Mouse (Mus musculus): ENCODE measurements around the gene Gm4894. TPM values are rescaled to one million over a fixed set of nuclear protein-coding genes. Genes with fewer than 3 reads are reported as not detected.

Gene Gm4894
- polyA plus RNA-seq (2015; fragmentation: Nextera tagmentation; extraction: Ambion mirVana), result not detected in 2 replicates

GRCm38 (mm10) chr9:49250231-49250630 is at the start of gene Gm4894:
TSS of gene Gm4894 (plus strand) at chr9:49250531.
- no peak within 1 kb of the TSS for H3K9ac ChIP-seq
- H3K36me3 ChIP-seq, result no peaks in the 10 kb centered on the region
- H3K27me3 ChIP-seq, result no peaks in the 10 kb centered on the region
- H3K9me3 ChIP-seq, result no peaks in the 10 kb centered on the region
- no peak within 1 kb of the TSS for H3K27ac ChIP-seq
- 0 out of 2 replicates have a peak, but pooled peaks cover 2% of the 10 kb centered on the region for H3K4me1 ChIP-seq
- H3K4me2 ChIP-seq, result no peak within 1 kb of the TSS
- 66% methylated on average over 6 of the region's 6 CpGs for WGBS
- H3K4me3 ChIP-seq, result no peak within 1 kb of the TSS
- ATAC-seq (ENCODE audit: insufficient number of reproducible peaks, low FRiP score, low TSS enrichment, low read depth), result no peak

GRCm38 (mm10) chr9:49206331-49206730 is 44.0 kb upstream of the Gm4894 start:
- Histone ChIP-seq H3K4me3 (no peak overlapping the region), H3K36me3 (no peaks in the 10 kb centered on the region), H3K27ac (no peak overlapping the region), H3K4me1 (peaks cover 3% of the 10 kb centered on the region; the same call in 1 of the 2 replicates), H3K9ac (no peak overlapping the region), H3K9me3 (no peaks in the 10 kb centered on the region), H3K27me3 (0 out of 2 replicates have a peak, but pooled peaks cover 4% of the 10 kb centered on the region), H3K4me2 (peak overlapping the region; percentile 25)
- WGBS, result 15% methylated on average over 15 of the region's 15 CpGs
- no peak for ATAC-seq (ENCODE audit: insufficient number of reproducible peaks, low FRiP score, low TSS enrichment, low read depth)

GRCm38 (mm10) chr9:49211493-49211892 is 38.8 kb upstream of the Gm4894 start:
- no peak overlapping the region for H3K27ac ChIP-seq
- no peak overlapping the region for H3K9ac ChIP-seq
- H3K4me1 ChIP-seq, result peaks cover 3% of the 10 kb centered on the region; the same call in 1 of the 2 replicates
- H3K9me3 ChIP-seq, result no peaks in the 10 kb centered on the region
- no peak overlapping the region for H3K4me3 ChIP-seq
- H3K27me3 ChIP-seq, result 0 out of 2 replicates have a peak, but pooled peaks cover 4% of the 10 kb centered on the region
- no peak overlapping the region for H3K4me2 ChIP-seq
- ATAC-seq (ENCODE audit: insufficient number of reproducible peaks, low FRiP score, low TSS enrichment, low read depth), result no peak
- 46% methylated on average over 1 of the region's 1 CpGs for WGBS
- H3K36me3 ChIP-seq, result no peaks in the 10 kb centered on the region

- no peak for ATAC-seq (ENCODE audit: insufficient number of reproducible peaks, low FRiP score, low TSS enrichment, low read depth)
- no peak overlapping the region for H3K9ac ChIP-seq
- WGBS, result 29% methylated on average over 2 of the region's 2 CpGs
- no peaks in the 10 kb centered on the region for H3K9me3 ChIP-seq
- H3K27me3 ChIP-seq, result no peaks in the 10 kb centered on the region
- no peak overlapping the region for H3K4me2 ChIP-seq
- no peaks in the 10 kb centered on the region; the same call in 1 of the 2 replicates for H3K4me1 ChIP-seq
- no peak overlapping the region for H3K4me3 ChIP-seq
- H3K27ac ChIP-seq, result no peak overlapping the region
- H3K36me3 ChIP-seq, result no peaks in the 10 kb centered on the region
These were observed 35.6 kb upstream of the Gm4894 start for GRCm38 (mm10) chr9:49214734-49215133.

GRCm38 (mm10) chr9:49217626-49218607 is 32.4 kb upstream of the Gm4894 start:
- Histone ChIP-seq H3K27me3 (no peaks in the 10 kb centered on the region), H3K9ac (no peak overlapping the region), H3K9me3 (no peaks in the 10 kb centered on the region), H3K4me3 (no peak overlapping the region), H3K4me1 (peaks cover 2% of the 10 kb centered on the region; the same call in 1 of the 2 replicates), H3K36me3 (no peaks in the 10 kb centered on the region), H3K4me2 (no peak overlapping the region), H3K27ac (no peak overlapping the region)
- 55% methylated on average over 20 of the region's 20 CpGs for WGBS
- ATAC-seq (ENCODE audit: insufficient number of reproducible peaks, low FRiP score, low TSS enrichment, low read depth), result no peak

- Histone ChIP-seq H3K4me2 (no peak overlapping the region), H3K27ac (no peak overlapping the region), H3K9me3 (no peaks in the 10 kb centered on the region), H3K9ac (no peak overlapping the region), H3K4me3 (no peak overlapping the region), H3K36me3 (no peaks in the 10 kb centered on the region), H3K4me1 (0 out of 2 replicates have a peak, but pooled peaks cover 2% of the 10 kb centered on the region), H3K27me3 (no peaks in the 10 kb centered on the region)
- no peak for ATAC-seq (ENCODE audit: insufficient number of reproducible peaks, low FRiP score, low TSS enrichment, low read depth)
- 24% methylated on average over 10 of the region's 10 CpGs for WGBS
These were observed 25.8 kb upstream of the Gm4894 start for GRCm38 (mm10) chr9:49224488-49224887.

GRCm38 (mm10) chr9:49227442-49227841 is 22.9 kb upstream of the Gm4894 start:
- no peak overlapping the region for H3K9ac ChIP-seq
- no peaks in the 10 kb centered on the region for H3K36me3 ChIP-seq
- no peak overlapping the region for H3K4me2 ChIP-seq
- 64% methylated on average over 9 of the region's 9 CpGs for WGBS
- ATAC-seq (ENCODE audit: insufficient number of reproducible peaks, low FRiP score, low TSS enrichment, low read depth), result no peak
- H3K4me1 ChIP-seq, result no peaks in the 10 kb centered on the region
- H3K27me3 ChIP-seq, result no peaks in the 10 kb centered on the region
- no peak overlapping the region for H3K4me3 ChIP-seq
- H3K27ac ChIP-seq, result no peak overlapping the region
- H3K9me3 ChIP-seq, result no peaks in the 10 kb centered on the region

GRCm38 (mm10) chr9:49229054-49229453 is 21.3 kb upstream of the Gm4894 start:
- WGBS, result 84% methylated on average over 2 of the region's 2 CpGs

GRCm38 (mm10) chr9:49246839-49247238 is 3.5 kb upstream of the Gm4894 start:
- 25% methylated on average over 7 of the region's 7 CpGs for WGBS
- H3K9me3 ChIP-seq, result no peaks in the 10 kb centered on the region
- 0 out of 2 replicates have a peak, but pooled peaks cover 2% of the 10 kb centered on the region for H3K4me1 ChIP-seq
- no peaks in the 10 kb centered on the region for H3K27me3 ChIP-seq
- no peak overlapping the region for H3K27ac ChIP-seq
- H3K4me3 ChIP-seq, result no peak overlapping the region
- H3K4me2 ChIP-seq, result no peak overlapping the region
- no peak for ATAC-seq (ENCODE audit: insufficient number of reproducible peaks, low FRiP score, low TSS enrichment, low read depth)
- H3K9ac ChIP-seq, result no peak overlapping the region
- H3K36me3 ChIP-seq, result no peaks in the 10 kb centered on the region

More at GRCm38 (mm10) chr9:49229054-49229453, 21.3 kb upstream of the Gm4894 start:
- H3K9me3 ChIP-seq, result no peaks in the 10 kb centered on the region
- H3K36me3 ChIP-seq, result no peaks in the 10 kb centered on the region
- ATAC-seq (ENCODE audit: insufficient number of reproducible peaks, low FRiP score, low TSS enrichment, low read depth), result no peak
- no peak overlapping the region for H3K9ac ChIP-seq
- H3K4me2 ChIP-seq, result no peak overlapping the region
- no peaks in the 10 kb centered on the region for H3K27me3 ChIP-seq
- no peak overlapping the region for H3K4me3 ChIP-seq
- no peaks in the 10 kb centered on the region for H3K4me1 ChIP-seq
- no peak overlapping the region for H3K27ac ChIP-seq

GRCm38 (mm10) chr9:49268949-49269348 is 18.6 kb downstream of the Gm4894 start:
- no peak overlapping the region for H3K4me3 ChIP-seq
- H3K36me3 ChIP-seq, result no peaks in the 10 kb centered on the region
- H3K9ac ChIP-seq, result no peak overlapping the region
- H3K4me1 ChIP-seq, result no peaks in the 10 kb centered on the region
- no peak overlapping the region for H3K27ac ChIP-seq
- no peak overlapping the region for H3K4me2 ChIP-seq
- WGBS, result 73% methylated on average over 7 of the region's 7 CpGs
- ATAC-seq (ENCODE audit: insufficient number of reproducible peaks, low FRiP score, low TSS enrichment, low read depth), result no peak
- no peaks in the 10 kb centered on the region for H3K9me3 ChIP-seq
- no peaks in the 10 kb centered on the region for H3K27me3 ChIP-seq

- Histone ChIP-seq H3K27me3 (no peaks in the 10 kb centered on the region), H3K9me3 (no peaks in the 10 kb centered on the region), H3K27ac (no peak overlapping the region), H3K4me1 (0 out of 2 replicates have a peak, but pooled peaks cover 5% of the 10 kb centered on the region), H3K9ac (no peak overlapping the region), H3K4me2 (no peak overlapping the region), H3K4me3 (no peak overlapping the region), H3K36me3 (no peaks in the 10 kb centered on the region)
- ATAC-seq (ENCODE audit: insufficient number of reproducible peaks, low FRiP score, low TSS enrichment, low read depth), result no peak
- WGBS, result 76% methylated on average over 7 of the region's 7 CpGs
These were observed 23.2 kb downstream of the Gm4894 start for GRCm38 (mm10) chr9:49273566-49273965.

GRCm38 (mm10) chr9:49275976-49276375 is 25.6 kb downstream of the Gm4894 start:
- Histone ChIP-seq H3K9ac (no peak overlapping the region), H3K36me3 (no peaks in the 10 kb centered on the region), H3K9me3 (no peaks in the 10 kb centered on the region), H3K27ac (no peak overlapping the region), H3K4me3 (no peak overlapping the region), H3K4me2 (no peak overlapping the region), H3K4me1 (0 out of 2 replicates have a peak, but pooled peaks cover 5% of the 10 kb centered on the region), H3K27me3 (no peaks in the 10 kb centered on the region)
- peak; percentile 35; the same call in 1 of the 2 replicates for ATAC-seq (ENCODE audit: insufficient number of reproducible peaks, low FRiP score, low TSS enrichment, low read depth)
- WGBS, result 29% methylated on average over 4 of the region's 4 CpGs

Measured in limb, embryonic 15.5 days (tissue).